Mouse (Mus musculus): ENCODE results near the gene Atp10a.

GRCm38 (mm10) chr7:58801791-58802190, 145.8 kb downstream of the Atp10a start:
- TF ChIP-seq EP300 (IDR thresholded peaks at IDR 0.05; ENCODE audit: low read depth) (no peak), CTCF (IDR thresholded peaks at IDR 0.05; ENCODE audit: low read depth) (no peak)

Measured in liver, postnatal 0 days (tissue).